Mouse (Mus musculus) cerebellum, adult 11-12 months (tissue): ENCODE results near the gene Phrf1.
A peak's percentile ranks its signal among the peaks of the same experiment; 100 is the strongest.
"Not testable (repeated sequence)": the region's sequence is repeated elsewhere in the genome, so short reads cannot be mapped to it uniquely, and the experiment has no call there.

Experiments used
- DNase-seq: peaks from one replicate; pipeline ENCODE4 v3.0.0; 2022

Gene Phrf1

DNA sequence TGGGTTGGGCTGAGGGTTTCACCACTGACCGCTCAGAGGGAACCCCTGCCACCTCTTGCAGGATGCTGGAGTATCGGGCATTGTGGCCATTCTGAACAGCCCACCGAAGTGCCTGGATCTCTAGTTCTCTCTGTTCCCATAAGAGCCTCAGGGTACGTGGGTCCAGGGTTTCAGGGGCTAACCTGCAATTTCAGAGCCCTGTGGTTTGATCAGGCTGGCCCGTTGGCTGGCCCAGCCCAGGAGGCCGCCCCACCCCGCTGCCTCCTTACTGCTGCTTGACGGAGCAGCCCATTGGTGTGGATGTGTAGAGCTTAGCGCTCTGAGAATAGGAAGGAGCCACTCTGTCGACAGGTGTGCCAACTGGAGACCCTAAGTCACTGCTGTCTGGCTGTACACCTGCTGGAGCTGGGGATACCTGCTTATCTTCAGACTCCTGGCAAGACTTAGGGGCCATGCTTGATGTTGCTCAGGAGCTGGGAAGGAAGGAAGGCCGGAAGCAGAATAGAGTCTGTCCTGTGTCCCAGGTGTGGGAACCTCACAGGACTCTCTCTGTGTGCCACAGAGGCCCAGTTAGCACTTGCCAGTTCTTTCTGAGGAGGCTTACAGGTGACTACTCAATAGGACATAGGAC is 14.9 kb upstream of the Phrf1 start, which contains the start of gene Lmntd2:
TSS of gene Lmntd2 (minus strand) at position 476 of the 631 bp plus-strand sequence.
- DNase-seq: no peak

DNA sequence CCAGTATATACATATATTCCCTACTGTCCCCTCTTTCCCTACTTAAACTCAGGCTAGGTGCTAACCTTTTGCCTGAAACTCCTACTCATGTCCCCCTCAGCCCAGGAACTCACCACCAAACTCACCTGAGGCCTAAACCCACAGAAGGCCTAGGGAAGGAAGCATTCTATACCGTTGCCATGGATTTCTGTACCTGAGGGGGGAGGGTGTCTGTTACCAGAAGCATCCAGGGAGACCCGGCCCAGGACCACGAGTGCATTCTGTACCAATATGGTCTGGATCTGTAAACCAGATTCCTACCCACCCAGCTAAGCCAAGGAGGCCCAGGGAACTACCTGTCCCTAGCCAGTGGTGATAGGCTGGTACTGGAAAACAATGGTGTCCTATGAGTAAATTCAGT is 14.3 kb upstream of the Phrf1 start:
- no peak for DNase-seq

DNA sequence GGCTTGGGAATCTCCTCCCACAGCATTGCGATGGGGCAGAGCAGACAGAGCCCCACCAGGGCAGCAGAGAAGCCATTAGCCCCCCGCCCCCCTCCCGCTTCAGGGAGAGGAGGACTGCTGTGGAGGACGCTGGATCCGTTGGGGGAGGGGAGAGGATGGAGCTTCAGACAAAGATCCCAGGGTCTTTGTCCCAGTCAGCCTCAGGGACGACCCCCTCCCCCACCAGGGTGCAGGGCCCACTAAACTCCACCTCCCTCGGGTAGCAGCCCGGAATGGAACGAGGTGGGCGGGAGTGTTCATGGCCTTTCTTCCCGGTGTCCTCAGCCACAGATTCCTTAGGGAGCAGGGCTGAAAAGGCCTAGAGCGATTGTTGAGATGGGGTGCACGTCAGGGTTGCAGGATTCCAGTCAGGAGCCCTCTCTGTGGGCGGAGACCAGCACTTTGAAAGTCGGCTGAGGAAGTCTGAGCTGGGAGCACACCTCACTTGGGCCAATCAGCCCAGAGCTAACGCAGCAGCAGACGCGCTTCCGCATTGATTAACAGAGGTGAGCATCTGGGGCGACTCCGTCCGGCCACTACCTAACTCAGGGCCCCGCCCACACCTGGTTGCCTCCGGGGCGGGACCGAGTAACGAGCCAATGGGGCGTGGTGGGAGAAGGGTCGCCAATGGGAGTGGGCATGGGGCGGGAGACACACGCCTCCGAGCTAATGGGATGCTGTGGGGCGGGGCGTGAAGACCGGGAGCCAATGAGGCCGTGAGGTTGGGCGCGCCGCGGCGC is 13.3 kb upstream of the Phrf1 start, which contains the start of gene Rassf7:
TSS of gene Rassf7 (plus strand) at position 760 of the 779 bp plus-strand sequence.
- DNase-seq: peak; percentile 91

DNA sequence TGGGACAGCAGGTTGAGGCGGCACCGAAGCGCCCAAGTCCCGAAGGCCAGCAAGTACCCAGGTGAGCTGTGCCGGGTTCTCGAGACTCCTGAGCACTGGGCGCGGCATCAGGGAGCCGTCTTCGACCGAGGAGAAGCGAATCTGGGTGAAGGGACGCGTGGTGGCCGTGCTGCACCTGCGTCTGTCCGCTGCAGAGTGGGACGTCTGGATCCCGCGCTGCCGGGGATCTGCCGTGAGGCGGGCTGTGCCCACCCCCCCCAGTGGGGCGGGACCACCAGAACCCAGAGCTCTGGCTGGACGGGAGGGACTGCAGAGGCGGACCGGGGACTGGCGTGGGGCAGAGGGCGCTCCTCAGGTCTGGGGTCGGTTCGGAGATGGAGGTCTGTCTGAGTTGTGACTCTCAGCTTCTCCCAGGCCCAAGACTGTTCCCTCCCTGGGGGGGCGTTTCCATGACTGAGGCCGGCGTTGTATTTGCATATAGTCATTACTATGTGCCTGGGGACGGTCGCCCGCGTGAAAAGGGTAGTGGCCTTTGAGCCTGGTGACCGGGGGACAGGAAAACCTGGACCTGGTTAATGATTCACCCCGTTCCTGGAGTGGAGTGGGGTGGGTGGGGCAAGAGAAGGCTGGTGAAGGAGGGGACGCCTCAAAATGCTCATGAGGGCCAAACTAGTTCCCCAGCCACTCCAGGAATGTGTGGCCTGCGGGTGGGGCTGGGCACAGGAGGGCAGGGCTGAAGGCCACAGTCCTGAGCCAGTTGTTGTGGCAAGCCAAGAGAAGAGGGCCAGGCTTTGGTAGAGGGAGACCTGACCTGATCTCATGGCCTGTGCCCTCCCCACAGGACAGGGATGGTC is 12.5 kb upstream of the Phrf1 start:
- DNase-seq: no peak

DNA sequence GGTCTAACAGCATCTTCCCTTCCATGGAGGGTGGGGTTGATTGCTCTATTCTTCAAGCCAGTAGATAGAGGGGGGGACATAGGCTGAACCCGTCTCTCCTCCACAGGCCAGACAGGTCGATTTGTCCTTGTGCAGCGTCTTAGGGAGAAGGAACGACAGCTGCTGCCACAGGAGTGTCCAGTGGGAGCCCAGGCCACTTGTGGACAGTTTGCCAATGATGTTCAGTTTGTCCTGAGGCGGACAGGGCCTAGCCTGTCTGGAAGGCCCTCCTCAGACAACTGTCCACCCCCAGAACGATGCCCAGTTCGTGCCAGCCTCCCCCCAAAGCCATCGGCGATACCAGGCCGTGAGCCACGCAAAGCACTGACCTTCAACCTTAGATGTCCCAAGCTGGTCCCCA is 11.7 kb upstream of the Phrf1 start:
- no peak for DNase-seq

DNA sequence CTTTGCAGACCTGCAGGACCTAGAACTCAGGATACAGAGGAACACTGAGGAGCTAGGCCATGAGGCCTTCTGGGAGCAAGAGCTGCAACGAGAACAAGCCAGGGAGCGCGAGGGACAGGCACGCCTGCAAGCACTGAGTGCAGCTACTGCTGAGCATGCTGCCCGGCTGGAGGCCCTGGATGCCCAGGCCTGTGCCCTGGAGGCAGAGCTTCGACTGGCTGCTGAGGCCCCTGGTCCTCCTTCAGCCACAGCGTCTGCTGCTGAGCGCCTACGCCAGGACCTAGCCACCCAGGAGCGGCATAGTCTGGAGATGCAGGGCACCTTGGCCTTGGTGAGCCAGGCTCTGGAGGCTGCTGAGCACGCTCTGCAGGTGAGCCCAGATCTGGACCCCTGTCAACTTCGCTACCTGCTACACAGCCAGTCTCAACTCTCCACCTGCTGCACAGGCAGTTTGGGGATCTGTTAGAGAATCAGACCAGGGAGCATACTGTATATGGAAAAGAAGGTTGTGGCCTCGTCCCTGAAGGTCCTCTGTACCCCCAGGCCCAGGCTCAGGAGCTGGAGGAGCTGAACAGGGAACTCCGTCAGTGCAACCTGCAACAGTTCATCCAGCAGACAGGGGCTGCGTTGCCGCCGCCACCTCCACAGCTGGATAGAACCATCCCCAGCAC is 11.1 kb upstream of the Phrf1 start:
- no peak for DNase-seq

DNA sequence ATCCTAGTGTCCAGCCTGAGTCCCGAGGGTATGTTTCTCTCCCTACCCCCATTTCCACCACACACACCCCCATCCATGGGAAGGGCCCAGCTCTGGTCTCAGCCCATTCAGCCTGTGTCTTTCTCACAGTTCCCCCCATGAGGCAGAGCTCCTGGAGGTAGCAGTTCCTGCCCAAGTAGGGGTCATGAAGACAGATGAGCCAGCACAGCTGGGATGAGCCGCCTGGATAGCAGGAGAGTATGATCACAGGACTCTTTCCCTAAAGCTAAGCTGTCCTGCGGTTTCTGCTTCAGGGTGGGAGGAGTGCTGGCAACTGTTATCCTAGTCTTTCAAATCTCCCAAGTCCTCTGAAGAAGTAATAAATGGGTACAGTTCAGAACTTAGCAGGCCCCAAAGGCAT is 10.4 kb upstream of the Phrf1 start:
- DNase-seq: no peak

DNA sequence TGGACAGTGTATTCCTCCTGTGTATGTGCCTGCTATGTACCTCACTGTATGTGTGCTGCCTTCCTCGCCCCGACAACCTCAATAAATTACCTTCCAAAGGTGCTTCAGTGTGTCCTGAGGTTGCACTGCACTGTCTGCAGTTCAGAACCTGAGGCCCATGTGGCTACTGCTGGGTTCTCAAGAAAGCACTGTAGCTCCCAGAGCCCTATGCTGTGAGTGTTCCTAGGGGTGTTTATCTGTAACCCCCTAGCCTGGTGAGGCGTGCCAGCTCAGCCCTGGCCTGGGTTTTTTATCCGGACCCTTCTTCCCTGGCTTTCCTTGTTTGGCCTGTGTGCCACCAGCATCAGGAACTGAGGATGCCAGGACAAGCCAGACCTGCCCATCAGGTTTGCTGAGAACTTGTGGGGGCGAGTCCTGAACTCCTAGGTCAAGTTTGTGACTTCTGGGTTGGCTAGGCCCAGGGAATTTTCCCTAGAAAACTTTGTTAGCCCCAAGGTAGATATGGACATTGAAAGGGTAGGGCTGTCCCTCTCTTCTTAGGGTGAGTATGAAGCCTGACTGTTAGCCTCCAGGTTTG is 9.9 kb upstream of the Phrf1 start:
- no peak for DNase-seq

DNA sequence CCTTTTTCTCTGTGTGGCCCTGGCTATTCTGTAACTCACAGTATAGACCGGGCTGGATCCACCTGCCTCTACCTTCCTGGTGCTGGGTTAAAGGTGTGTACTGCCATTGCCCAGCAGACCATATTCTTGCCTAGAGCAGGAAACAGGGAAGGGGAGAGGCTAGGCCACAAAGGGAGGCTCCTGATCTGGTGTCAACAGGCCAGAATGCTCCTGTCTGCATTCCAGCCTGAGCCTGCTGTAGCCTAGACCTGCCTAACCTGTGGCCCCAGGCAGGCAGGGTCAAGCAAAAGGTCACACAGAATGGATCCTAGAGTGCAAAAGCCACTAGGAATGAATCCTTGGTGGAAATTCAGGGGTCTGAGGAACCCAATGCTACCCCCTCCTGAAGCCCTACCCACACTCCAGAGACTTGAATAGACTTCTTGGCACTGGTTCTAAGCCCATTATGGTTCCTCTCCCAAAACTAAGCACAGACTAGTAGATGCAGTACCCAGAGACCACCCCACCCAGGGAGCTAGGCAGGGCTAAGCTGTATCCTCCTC is 9.0 kb upstream of the Phrf1 start:
- DNase-seq: no peak

DNA sequence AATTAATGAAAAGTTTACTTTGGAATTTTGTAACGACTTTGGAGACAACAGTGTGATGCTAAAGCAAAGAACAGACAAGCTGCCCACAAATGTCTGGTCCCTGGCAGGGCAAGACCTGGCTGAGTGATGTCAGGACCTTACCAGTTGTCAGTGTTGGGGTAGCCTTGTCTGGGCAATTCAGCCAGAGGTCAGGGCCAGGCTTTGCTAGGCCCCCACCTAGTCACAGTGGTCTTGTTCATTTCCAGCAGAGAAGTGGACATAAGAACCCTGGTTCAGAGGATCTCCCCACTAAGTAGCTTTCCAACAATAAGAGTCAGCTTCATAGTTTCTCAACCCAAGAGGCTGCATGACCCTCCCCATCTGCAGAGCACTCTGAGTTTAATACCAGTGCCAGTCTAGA is 8.2 kb upstream of the Phrf1 start:
- no peak for DNase-seq

DNA sequence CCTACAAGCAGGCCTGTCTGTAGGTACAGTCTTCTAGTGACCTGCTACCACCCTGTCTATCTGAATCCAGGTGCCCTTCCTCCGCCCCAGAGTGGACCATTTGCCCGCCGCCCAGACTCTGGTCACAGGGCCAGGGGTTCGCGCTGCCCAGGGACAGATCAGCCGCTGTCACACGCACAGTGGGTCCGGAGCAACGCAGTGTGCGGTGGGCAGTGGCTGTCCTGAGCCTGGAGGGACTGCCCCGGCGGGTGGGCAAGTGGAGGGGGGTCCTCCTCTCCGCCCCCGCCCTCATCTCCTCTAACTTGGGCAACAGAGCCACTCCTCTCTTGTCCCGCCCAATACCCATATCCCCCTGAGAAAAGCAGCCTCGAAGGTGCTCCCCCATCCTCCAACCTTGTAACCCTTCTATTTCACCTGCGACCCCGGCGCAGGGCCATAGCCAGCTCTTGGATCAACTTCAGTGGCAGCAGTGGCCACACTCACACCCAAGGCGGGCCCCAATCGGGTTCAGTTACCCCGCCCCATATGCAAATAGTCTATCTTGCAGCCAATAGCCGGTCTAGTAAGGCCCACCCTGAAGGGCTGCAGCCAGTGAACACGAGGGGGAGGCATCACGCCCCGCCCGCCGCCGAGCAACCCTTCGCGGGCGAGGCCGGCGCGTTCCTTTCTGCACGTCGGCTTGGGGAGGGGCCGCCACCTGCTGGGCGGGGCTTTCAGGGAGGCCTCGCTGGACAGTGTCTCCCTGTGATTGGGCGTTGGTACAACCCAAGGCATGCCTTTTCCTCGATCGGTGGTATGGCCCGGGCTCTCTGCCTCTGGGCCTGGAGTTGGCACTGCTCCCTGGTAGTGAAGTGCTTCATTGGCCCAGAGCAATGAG is 7.1 kb upstream of the Phrf1 start:
- DNase-seq: peak; percentile 94

DNA sequence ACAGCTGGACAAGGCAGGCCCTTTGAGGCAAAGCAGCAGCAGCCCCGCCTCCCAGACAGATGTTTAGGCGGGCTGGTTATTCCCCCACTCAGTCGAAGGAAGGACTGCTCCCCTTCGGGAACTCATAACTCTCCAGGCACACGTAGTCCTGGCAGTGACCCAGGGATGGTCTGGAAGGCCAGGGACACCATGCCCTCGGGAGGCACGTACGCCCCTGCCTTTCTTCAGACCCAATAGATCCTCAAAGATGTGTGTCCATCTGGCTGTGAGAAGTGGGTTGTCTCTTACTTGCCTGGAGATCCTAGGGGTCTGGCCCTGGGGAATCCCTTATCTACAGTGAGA is 6.5 kb upstream of the Phrf1 start:
- DNase-seq: no peak

DNA sequence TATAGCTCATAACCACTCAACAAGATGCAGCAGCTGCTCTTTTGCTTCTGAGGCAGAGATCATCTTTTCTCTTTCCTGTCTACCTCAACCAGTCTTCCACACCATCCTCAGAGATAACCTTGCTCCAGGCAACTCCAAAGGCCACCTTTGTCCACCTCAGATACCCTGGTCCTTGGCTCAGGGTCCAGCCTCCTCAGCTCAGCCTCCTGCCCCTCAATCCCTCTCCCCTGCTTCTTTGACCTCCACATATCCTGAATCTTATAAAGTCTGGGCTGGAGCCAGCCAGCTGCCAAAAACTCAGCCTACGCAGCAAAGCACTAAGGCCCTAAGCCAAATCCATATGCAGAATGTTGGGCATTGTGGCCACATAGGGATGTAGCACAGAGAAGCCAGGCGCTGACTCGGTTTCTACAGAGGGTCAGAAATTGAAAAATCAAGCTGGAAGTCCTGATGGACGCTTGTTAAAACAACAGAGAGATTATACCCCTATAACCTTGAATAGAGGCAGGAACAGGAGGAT is 5.8 kb upstream of the Phrf1 start:
- no peak for DNase-seq

DNA sequence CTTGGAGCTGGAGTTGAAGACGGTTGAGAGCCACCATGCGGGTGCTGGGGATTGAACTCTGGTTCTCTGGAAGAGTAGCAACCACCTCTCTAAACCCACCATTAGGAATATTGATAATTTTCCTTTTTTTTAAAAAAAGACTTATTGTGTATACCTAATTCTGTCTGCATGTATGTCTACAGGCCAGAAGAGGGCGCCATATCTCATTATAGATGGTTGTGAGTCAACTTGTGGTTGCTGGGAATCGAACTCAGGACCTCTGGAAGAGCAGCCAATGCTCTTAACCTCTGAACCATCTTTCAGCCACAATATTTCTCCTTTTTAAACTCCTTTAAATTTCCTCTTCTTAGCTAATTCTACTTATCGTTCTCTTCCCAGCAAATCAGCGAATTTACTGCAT is 2.0 kb upstream of the Phrf1 start:
- no peak for DNase-seq

DNA sequence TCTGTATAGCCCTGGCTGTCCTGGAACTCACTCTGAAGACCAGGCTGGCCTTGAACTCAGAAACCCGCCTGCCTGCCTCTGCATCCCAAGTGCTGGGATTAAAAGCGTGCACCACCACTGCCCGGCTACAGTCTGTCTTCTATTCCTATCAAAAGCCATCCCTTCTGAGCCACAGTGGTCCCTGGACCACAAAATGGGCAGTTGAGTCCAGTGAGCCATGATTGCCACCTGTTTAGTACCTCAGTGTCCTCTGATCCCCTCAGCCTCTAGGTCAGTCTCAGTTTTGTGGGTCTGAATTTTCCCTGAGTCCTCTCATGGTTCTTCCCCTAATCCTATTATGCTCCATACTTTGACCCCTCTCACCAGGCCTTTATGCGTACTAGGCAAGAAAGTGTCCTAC is 788 bp upstream of the Phrf1 start:
- DNase-seq: no peak

DNA sequence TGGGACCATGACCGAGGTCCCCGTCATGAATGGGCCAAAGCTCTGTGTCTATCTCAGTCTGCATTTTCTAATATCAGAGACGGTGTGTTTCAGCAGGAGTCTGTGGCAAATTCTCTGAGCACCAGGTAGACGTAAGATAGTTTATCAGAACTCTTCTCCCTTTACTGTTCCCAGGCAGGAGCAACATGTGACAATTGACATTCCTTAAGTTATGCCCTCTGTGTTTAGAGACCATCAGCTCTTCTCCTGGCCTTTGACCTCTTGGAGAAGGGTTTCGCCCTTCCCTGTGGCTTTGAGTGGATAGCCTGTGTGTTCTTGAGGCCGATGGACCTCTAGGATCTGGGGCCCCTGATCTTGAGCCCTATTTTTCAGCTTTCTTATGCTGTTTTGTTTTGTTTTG is 1.1 kb downstream of the Phrf1 start:
- DNase-seq: no peak

DNA sequence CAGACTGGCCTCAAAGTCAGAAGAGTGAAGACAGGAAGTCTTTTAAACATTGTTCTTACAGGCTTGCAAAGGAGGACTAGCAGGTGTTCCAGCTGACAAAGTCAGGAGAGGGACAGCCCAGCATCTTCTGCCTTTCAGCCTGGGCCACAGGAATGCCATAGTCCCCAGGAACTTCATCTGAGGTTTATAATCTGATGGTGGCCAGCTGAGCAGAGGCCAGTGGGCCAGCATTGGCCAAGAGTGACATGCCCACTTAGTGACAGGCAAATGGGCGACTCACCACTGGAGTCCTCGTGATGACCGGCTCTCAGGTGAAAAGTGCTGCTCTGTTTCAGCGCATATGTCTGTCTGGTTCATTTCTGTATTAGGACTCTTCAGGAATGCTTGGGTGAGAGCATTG is 2.0 kb downstream of the Phrf1 start:
- DNase-seq: no peak

DNA sequence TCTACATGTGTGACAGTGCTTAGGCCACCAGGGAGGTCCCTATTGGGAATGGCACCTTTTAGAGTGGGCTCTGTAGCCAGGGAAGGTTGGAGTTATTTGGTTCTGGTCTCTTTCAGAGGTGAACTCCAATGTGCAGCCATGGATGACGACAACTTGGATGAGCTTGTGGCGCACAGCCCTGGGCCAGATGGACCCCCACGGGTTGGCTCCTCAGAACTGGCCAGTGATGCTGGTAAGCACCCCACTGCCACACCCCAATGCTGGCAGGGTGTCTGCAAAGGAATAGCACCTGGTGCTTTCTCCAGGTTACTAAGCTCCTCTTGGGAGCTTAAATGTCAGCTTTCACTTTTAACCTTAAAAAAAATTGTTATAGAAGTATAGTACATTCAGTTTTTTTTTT is 2.5 kb downstream of the Phrf1 start:
- no peak for DNase-seq

DNA sequence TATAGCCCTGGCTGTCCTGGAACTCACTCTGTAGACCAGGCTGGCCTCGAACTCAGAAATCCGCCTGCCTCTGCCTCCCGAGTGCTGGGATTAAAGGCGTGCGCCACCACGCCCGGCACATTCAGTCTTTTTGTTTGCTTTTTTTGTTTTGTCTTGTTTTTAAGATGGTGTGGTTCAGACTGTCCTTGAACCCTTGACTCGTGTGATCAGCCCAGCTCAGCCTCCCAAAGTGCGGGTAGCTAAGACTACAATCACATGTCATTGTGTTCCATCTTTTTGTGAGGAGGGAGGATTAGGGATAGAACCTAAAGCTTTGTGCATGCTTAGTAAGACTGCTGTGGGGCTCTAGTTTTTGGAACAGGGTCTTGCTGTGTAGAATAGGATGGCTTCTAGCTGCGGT is 3.0 kb downstream of the Phrf1 start:
- no peak for DNase-seq

DNA sequence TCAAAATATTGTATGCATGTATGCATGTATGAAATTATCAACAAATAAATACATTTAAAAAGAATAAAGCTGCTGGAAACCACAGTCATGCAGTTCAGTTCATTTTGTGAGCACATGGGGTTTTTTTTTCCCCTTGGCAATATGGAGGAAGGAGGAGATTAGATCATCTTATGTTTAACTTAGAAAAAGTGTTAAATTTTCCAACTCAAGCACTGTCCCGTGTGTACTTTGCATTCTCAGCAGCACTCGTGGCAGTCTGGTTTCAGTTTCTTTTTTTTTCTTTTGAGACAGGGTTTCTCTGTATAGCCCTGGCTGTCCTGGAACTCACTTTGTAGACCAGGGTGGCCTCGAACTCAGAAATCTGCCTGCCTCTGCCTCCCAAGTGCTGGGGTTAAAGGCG is 21.9 kb downstream of the Phrf1 start:
- not testable (repeated sequence) for DNase-seq

DNA sequence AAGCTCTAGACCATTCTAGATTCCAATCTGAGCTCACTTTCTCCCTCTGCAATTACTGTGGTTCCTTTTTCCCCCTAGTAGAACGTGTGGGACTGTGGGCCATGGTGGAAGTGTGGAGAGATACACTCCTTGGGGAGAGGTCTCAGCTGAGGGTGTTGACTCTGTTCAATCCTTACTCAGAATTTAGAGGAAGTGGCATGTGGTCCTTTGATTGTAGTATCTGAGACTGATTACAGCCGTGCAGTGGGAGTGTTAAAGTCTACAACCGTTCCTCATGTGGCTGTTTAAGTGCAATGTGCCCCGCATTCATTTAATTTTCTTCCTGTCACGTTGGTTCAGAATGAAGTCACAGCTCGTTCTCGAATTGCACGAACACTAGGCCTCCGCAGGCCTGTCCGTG is 27.6 kb downstream of the Phrf1 start:
- no peak for DNase-seq
